In the genomic region with DNA sequence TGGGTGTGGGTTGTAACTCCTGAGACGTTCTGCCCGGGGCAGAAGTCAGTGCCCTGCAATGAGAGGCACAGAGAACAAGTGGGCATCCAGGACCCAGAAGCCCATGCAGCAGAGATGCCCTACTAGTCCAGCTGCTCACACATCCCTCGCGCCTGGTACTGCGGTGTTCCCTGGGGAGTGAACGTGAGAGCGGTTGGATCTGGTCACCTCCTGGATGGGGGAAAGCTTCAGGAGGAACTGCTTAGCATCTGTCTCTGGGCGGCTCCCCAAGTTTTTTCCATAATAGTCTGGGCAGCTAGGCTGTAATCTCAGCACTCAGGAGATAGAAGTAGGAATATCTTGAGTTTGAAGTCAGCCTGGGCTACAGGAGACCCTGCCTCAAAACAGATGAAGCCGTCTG, we compare ENCODE assay signal across 18 mouse cellular contexts. TPM values are rescaled to one million over a fixed set of nuclear protein-coding genes. Genes with fewer than 3 reads are reported as not detected.
DNase-seq lines count a peak whose midpoint lies in the region; ATAC-seq and TF ChIP-seq lines count a peak whose summit lies in the region.
"Had no signal": no experiment of that assay in that cellular context is flagged by ENCODE, and none has a peak within 500 bp of the region (broad histone marks: within the 10 kb centered on the region; RNA-seq: fewer than 3 reads in every experiment).

No protein-coding gene starts in this region.

- peak overlapping the region; percentile 93 for H3K27ac ChIP-seq in intestine, postnatal 0 days (ENCODE audit: low read depth, low read length)
- peak overlapping the region; percentile 45; the same call in 1 of the 2 replicates for H3K27ac ChIP-seq in stomach, embryonic 16.5 days (ENCODE audit: low read length)
- no peak overlapping the region for H3K27ac ChIP-seq in midbrain, embryonic 15.5 days
- H3K27ac ChIP-seq: forebrain, embryonic 12.5 days; hindbrain, postnatal 0 days; liver, embryonic 13.5 days; neural tube, embryonic 15.5 days had no signal

- peak overlapping the region; percentile 66 for H3ac ChIP-seq in C2C12 (ENCODE audit: control insufficient read depth, insufficient read length, low read depth)

- H3K79me3 ChIP-seq in C2C12 (ENCODE audit: low read depth) = no peaks in the 10 kb centered on the region

- no peaks in the 10 kb centered on the region for H3K36me3 ChIP-seq in C2C12 (ENCODE audit: control insufficient read depth, insufficient read depth)
- no peaks in the 10 kb centered on the region for H3K36me3 ChIP-seq in intestine, postnatal 0 days (ENCODE audit: control insufficient read depth, insufficient read depth)
- no peaks in the 10 kb centered on the region for H3K36me3 ChIP-seq in stomach, embryonic 16.5 days (ENCODE audit: control insufficient read depth, insufficient read depth, low read length)
- H3K36me3 ChIP-seq in midbrain, embryonic 15.5 days (replicated peaks) = no peaks in the 10 kb centered on the region
- H3K36me3 ChIP-seq: forebrain, embryonic 12.5 days; liver, embryonic 13.5 days; neural tube, embryonic 15.5 days had no signal

- H3K4me2 ChIP-seq in intestine, postnatal 0 days (replicated peaks; ENCODE audit: low read depth) = 0 out of 2 replicates have a peak overlapping the region, but pooled peaks have one; percentile 30
- no peak overlapping the region for H3K4me2 ChIP-seq in stomach, embryonic 16.5 days (ENCODE audit: low read depth, low read length)
- no peak overlapping the region for H3K4me2 ChIP-seq in midbrain, embryonic 15.5 days
- H3K4me2 ChIP-seq: forebrain, embryonic 12.5 days; liver, embryonic 13.5 days; lung, embryonic 14.5 days; neural tube, embryonic 15.5 days had no signal

- no peak for TF ChIP-seq CTCF in C2C12 (IDR thresholded peaks at IDR 0.05; ENCODE audit: control insufficient read depth, insufficient read depth, insufficient read length)
- TF ChIP-seq CTCF in intestine, postnatal 0 days (IDR thresholded peaks at IDR 0.05; ENCODE audit: low read depth) = no peak
- no peak for TF ChIP-seq CTCF in lung, adult 2 months (IDR thresholded peaks at IDR 0.05; ENCODE audit: insufficient read depth, low read length)

- ATAC-seq in intestine, postnatal 0 days = no peak
- ATAC-seq in stomach, embryonic 16.5 days (ENCODE audit: insufficient read depth, low FRiP score) = no peak
- no peak for ATAC-seq in midbrain, embryonic 15.5 days (replicated peaks)
- ATAC-seq: hindbrain, postnatal 0 days had no signal

- no peak overlapping the region for H3K4me3 ChIP-seq in C2C12 (ENCODE audit: insufficient read depth, poor library complexity, severe bottlenecking)
- H3K4me3 ChIP-seq in intestine, postnatal 0 days (ENCODE audit: low read depth, low read length) = 0 out of 2 replicates have a peak overlapping the region, but pooled peaks have one; percentile 0
- no peak overlapping the region for H3K4me3 ChIP-seq in stomach, embryonic 16.5 days (replicated peaks; ENCODE audit: low read length)
- H3K4me3 ChIP-seq in lung, adult 2 months (replicated peaks; ENCODE audit: extremely low read depth, low read depth, low read length) = no peak overlapping the region
- no peak overlapping the region for H3K4me3 ChIP-seq in midbrain, embryonic 15.5 days
- H3K4me3 ChIP-seq: forebrain, embryonic 12.5 days; liver, embryonic 13.5 days; neural tube, embryonic 15.5 days had no signal

- H3K79me2 ChIP-seq in C2C12 (ENCODE audit: control insufficient read depth, insufficient read depth) = no peaks in the 10 kb centered on the region

- 0 out of 2 replicates have a peak, but pooled peaks cover 7% of the 10 kb centered on the region for H3K4me1 ChIP-seq in intestine, postnatal 0 days (replicated peaks; ENCODE audit: control insufficient read depth, insufficient read depth, low read length)
- H3K4me1 ChIP-seq in stomach, embryonic 16.5 days (ENCODE audit: control insufficient read depth, insufficient read depth, low read length) = peaks cover under 1% of the 10 kb centered on the region; the same call in 1 of the 2 replicates
- H3K4me1 ChIP-seq in lung, adult 2 months (ENCODE audit: control insufficient read depth, insufficient read depth, low read length) = no peaks in the 10 kb centered on the region
- H3K4me1 ChIP-seq in midbrain, embryonic 15.5 days = no peaks in the 10 kb centered on the region

- WGBS in intestine, postnatal 0 days = 63% methylated on average over 9 of the region's 9 CpGs
- WGBS in stomach, embryonic 16.5 days = 80% methylated on average over 9 of the region's 9 CpGs
- 86% methylated on average over 9 of the region's 9 CpGs for WGBS in lung, adult 2 months
- 86% methylated on average over 9 of the region's 9 CpGs for WGBS in midbrain, embryonic 15.5 days

- TF ChIP-seq POLR2A in lung, adult 2 months (IDR thresholded peaks at IDR 0.05; ENCODE audit: borderline replicate concordance, extremely low read depth, low read depth, low read length) = no peak

- 0 out of 2 replicates have a peak overlapping the region, but pooled peaks have one; percentile 12 for H3K9ac ChIP-seq in intestine, postnatal 0 days (ENCODE audit: low read depth, low read length)
- H3K9ac ChIP-seq in stomach, embryonic 16.5 days (ENCODE audit: low read length) = peak overlapping the region; percentile 33; the same call in 1 of the 2 replicates
- H3K9ac ChIP-seq in midbrain, embryonic 15.5 days = no peak overlapping the region
- H3K9ac ChIP-seq: forebrain, embryonic 12.5 days; liver, embryonic 13.5 days; lung, embryonic 14.5 days; neural tube, embryonic 15.5 days had no signal

- H3K9me3 ChIP-seq in intestine, postnatal 0 days (ENCODE audit: control insufficient read depth) = no peaks in the 10 kb centered on the region
- H3K9me3 ChIP-seq in stomach, embryonic 16.5 days (replicated peaks; ENCODE audit: control insufficient read depth, low read length) = no peaks in the 10 kb centered on the region
- no peaks in the 10 kb centered on the region for H3K9me3 ChIP-seq in midbrain, embryonic 15.5 days
- H3K9me3 ChIP-seq: forebrain, embryonic 12.5 days; liver, embryonic 13.5 days; neural tube, embryonic 15.5 days had no signal

- peak; percentile 69 for DNase-seq in NIH3T3 (ENCODE audit: low read depth)
- no peak for DNase-seq in lung, adult 2 months
- no peak for DNase-seq in layer of hippocampus, adult 9-11 months
- DNase-seq: adrenal gland, postnatal 25 days; cerebellum, adult 11 months; cerebellum, postnatal 10 days; gastrocnemius, postnatal 36 days; kidney, postnatal 14 days; liver, embryonic 13.5 days; lung, embryonic 14.5 days; thymus, postnatal 14 days had no signal

- H3K27me3 ChIP-seq in C2C12 (ENCODE audit: control insufficient read depth, insufficient read depth, insufficient read length) = no peaks in the 10 kb centered on the region
- H3K27me3 ChIP-seq in intestine, postnatal 0 days (replicated peaks; ENCODE audit: control insufficient read depth, insufficient read depth, low read length) = no peaks in the 10 kb centered on the region
- no peaks in the 10 kb centered on the region for H3K27me3 ChIP-seq in stomach, embryonic 16.5 days (ENCODE audit: control insufficient read depth, insufficient read depth, low read length)
- no peaks in the 10 kb centered on the region for H3K27me3 ChIP-seq in midbrain, embryonic 15.5 days (replicated peaks)

TF ChIP-seq in C2C12, 6 proteins besides CTCF, POLR2A, EP300 and RAD21:
- no peak for TF ChIP-seq FOSL1 (IDR thresholded peaks at IDR 0.05; ENCODE audit: insufficient read depth, low read length, poor library complexity, severe bottlenecking)
- peak; percentile 49 for TF ChIP-seq MYOD1 (IDR thresholded peaks at IDR 0.05; ENCODE audit: control insufficient read depth, insufficient read length, low read depth)

RNA-seq across cellular contexts. Expression of gene Aprt, which starts 8.3 kb away (rescaled TPM):
- 615 TPM for polyA plus RNA-seq in C2C12 (2012; fragmentation: generic; extraction: Trizol)
- polyA plus RNA-seq in intestine, postnatal 0 days (2015; fragmentation: Nextera tagmentation; extraction: Ambion mirVana) = 676 and 681 TPM in 2 replicates
- 335 and 345 TPM in 2 replicates for polyA plus RNA-seq in stomach, embryonic 16.5 days (2015; fragmentation: Nextera tagmentation; extraction: Ambion mirVana)
- polyA plus RNA-seq in lung, adult 2 months (2012; rRNA removed) = 108 and 109 TPM in 2 replicates
- 166 and 173 TPM in 2 replicates for polyA plus RNA-seq in midbrain, embryonic 15.5 days (2015; fragmentation: Nextera tagmentation; extraction: Ambion mirVana)

RNA-seq across cellular contexts. Expression of gene Cdt1, which starts 17.2 kb away (rescaled TPM):
- polyA plus RNA-seq in C2C12 (2012; fragmentation: generic; extraction: Trizol) = 79.5 TPM
- 13.3 and 14.0 TPM in 2 replicates for polyA plus RNA-seq in intestine, postnatal 0 days (2015; fragmentation: Nextera tagmentation; extraction: Ambion mirVana)
- polyA plus RNA-seq in stomach, embryonic 16.5 days (2015; fragmentation: Nextera tagmentation; extraction: Ambion mirVana) = 28.4 and 28.5 TPM in 2 replicates
- polyA plus RNA-seq in lung, adult 2 months (2012; rRNA removed) = 11.7 and 12.2 TPM in 2 replicates
- 7.0 and 8.2 TPM in 2 replicates for polyA plus RNA-seq in midbrain, embryonic 15.5 days (2015; fragmentation: Nextera tagmentation; extraction: Ambion mirVana)

RNA-seq across cellular contexts. Expression of gene Galns, which starts 26.3 kb away (rescaled TPM):
- 9.8 TPM for polyA plus RNA-seq in C2C12 (2012; fragmentation: generic; extraction: Trizol)
- 58.1 and 59.0 TPM in 2 replicates for polyA plus RNA-seq in intestine, postnatal 0 days (2015; fragmentation: Nextera tagmentation; extraction: Ambion mirVana)
- polyA plus RNA-seq in stomach, embryonic 16.5 days (2015; fragmentation: Nextera tagmentation; extraction: Ambion mirVana) = 14.7 and 14.8 TPM in 2 replicates
- polyA plus RNA-seq in lung, adult 2 months (2012; rRNA removed) = 13.8 and 14.9 TPM in 2 replicates
- 7.2 and 9.0 TPM in 2 replicates for polyA plus RNA-seq in midbrain, embryonic 15.5 days (2015; fragmentation: Nextera tagmentation; extraction: Ambion mirVana)

RNA-seq across cellular contexts. Expression of gene Trappc2l, which starts 26.5 kb away (rescaled TPM):
- polyA plus RNA-seq in C2C12 (2012; fragmentation: generic; extraction: Trizol) = 70.2 TPM
- polyA plus RNA-seq in intestine, postnatal 0 days (2015; fragmentation: Nextera tagmentation; extraction: Ambion mirVana) = 136 and 144 TPM in 2 replicates
- 41.4 and 50.6 TPM in 2 replicates for polyA plus RNA-seq in stomach, embryonic 16.5 days (2015; fragmentation: Nextera tagmentation; extraction: Ambion mirVana)
- 122 and 162 TPM in 2 replicates for polyA plus RNA-seq in lung, adult 2 months (2012; rRNA removed)
- polyA plus RNA-seq in midbrain, embryonic 15.5 days (2015; fragmentation: Nextera tagmentation; extraction: Ambion mirVana) = 120 and 126 TPM in 2 replicates

RNA-seq across cellular contexts. Expression of gene Piezo1, which starts 33.9 kb away (rescaled TPM):
- polyA plus RNA-seq in C2C12 (2012; fragmentation: generic; extraction: Trizol) = 107 TPM
- polyA plus RNA-seq in intestine, postnatal 0 days (2015; fragmentation: Nextera tagmentation; extraction: Ambion mirVana) = 4.4 and 7.3 TPM in 2 replicates
- polyA plus RNA-seq in stomach, embryonic 16.5 days (2015; fragmentation: Nextera tagmentation; extraction: Ambion mirVana) = 13.5 and 18.9 TPM in 2 replicates
- polyA plus RNA-seq in lung, adult 2 months (2012; rRNA removed) = 192 and 213 TPM in 2 replicates
- polyA plus RNA-seq in midbrain, embryonic 15.5 days (2015; fragmentation: Nextera tagmentation; extraction: Ambion mirVana) = 2.7 and 3.3 TPM in 2 replicates
